Mouse (Mus musculus): ENCODE measurements around the gene Ssc4d. TPM values are rescaled to one million over a fixed set of nuclear protein-coding genes. Genes with fewer than 3 reads are reported as not detected.

Gene Ssc4d
- total RNA-seq, 2 experiments from 2014 or later = 0.57 to 0.95 TPM

Other genes starting within 250 kb of the Ssc4d start
- gene Tmem120a, start 230.1 kb downstream of the Ssc4d start, total RNA-seq (2021) = 1 to 10 TPM; 6.8 to 8.4 TPM
- gene Styxl1, start 196.1 kb downstream of the Ssc4d start, total RNA-seq (2021) = not detected
- gene Mdh2, start 196.1 kb downstream of the Ssc4d start, total RNA-seq (2021) = 1,000 to 10,000 TPM in 1 of 2 experiments, 100 to 1,000 TPM in 1; 959 to 1,045 TPM
- gene Srrm3, start 167.6 kb downstream of the Ssc4d start, total RNA-seq (2021) = not detected
- gene Hspb1, start 86.6 kb downstream of the Ssc4d start, total RNA-seq (2021) = 100 to 1,000 TPM; 239 to 482 TPM
- 100 to 1,000 TPM; 288 to 326 TPM for gene Ywhag, start 39.9 kb downstream of the Ssc4d start, total RNA-seq (2021)
- gene Zp3, start 5.6 kb upstream of the Ssc4d start, total RNA-seq (2021) = not detected
- 1 to 10 TPM; 7.4 to 7.6 TPM for gene Dtx2, start 20.3 kb upstream of the Ssc4d start, total RNA-seq (2021)
- gene Upk3b, start 64.0 kb upstream of the Ssc4d start, total RNA-seq (2021) = under 1 TPM in 1 of 2 experiments, not detected in 1; 0.07 TPM
- not detected for gene Upk3bl, start 80.0 kb upstream of the Ssc4d start, total RNA-seq (2021)
- 10 to 100 TPM; 32.3 to 34.8 TPM for gene Rasa4, start 109.4 kb upstream of the Ssc4d start, total RNA-seq (2021)
- 10 to 100 TPM; 65.1 to 72.1 TPM for gene Polr2j, start 142.1 kb upstream of the Ssc4d start, total RNA-seq (2021)
- gene Lrwd1, start 161.5 kb upstream of the Ssc4d start, total RNA-seq (2021) = 1 to 10 TPM; 4.2 to 4.4 TPM
- gene Alkbh4, start 161.6 kb upstream of the Ssc4d start, total RNA-seq (2021) = 1 to 10 TPM; 3.8 to 4.9 TPM
- gene Orai2, start 196.2 kb upstream of the Ssc4d start, total RNA-seq (2021) = under 1 TPM; 0.55 to 0.64 TPM
- gene Prkrip1, start 224.4 kb upstream of the Ssc4d start, total RNA-seq (2021) = 10 to 100 TPM; 19.4 to 23.8 TPM

Measured in gastrocnemius, adult 18-20 months (tissue).